Mouse (Mus musculus): ENCODE measurements around the gene Calhm2.

Calhm2 gene

GRCm38 (mm10) chr19:47137771-47138421 is at the start of gene Calhm2:
Gene Calhm2, minus strand, starts transcription at chr19:47138294.
- in situ Hi-C loops (cut with MboI, MseI) = loop anchor here (10.0 kb wide), 1 partner anchor 447 kb away; no protein-coding TSS in a partner anchor

GRCm38 (mm10) chr19:47186514-47187275 is 48.6 kb upstream of the Calhm2 start:
- in situ Hi-C loops (cut with MboI, MseI) = no loop called here

- in situ Hi-C loops (cut with MboI, MseI) = no loop called here
Measured at GRCm38 (mm10) chr19:47184736-47185135, 46.6 kb upstream of the Calhm2 start.

- in situ Hi-C loops (cut with MboI, MseI) = no loop called here
Measured at GRCm38 (mm10) chr19:47184221-47184620, 46.1 kb upstream of the Calhm2 start.

GRCm38 (mm10) chr19:47180011-47180410 is 41.9 kb upstream of the Calhm2 start:
- in situ Hi-C loops (cut with MboI, MseI) = no loop called here

DNA sequence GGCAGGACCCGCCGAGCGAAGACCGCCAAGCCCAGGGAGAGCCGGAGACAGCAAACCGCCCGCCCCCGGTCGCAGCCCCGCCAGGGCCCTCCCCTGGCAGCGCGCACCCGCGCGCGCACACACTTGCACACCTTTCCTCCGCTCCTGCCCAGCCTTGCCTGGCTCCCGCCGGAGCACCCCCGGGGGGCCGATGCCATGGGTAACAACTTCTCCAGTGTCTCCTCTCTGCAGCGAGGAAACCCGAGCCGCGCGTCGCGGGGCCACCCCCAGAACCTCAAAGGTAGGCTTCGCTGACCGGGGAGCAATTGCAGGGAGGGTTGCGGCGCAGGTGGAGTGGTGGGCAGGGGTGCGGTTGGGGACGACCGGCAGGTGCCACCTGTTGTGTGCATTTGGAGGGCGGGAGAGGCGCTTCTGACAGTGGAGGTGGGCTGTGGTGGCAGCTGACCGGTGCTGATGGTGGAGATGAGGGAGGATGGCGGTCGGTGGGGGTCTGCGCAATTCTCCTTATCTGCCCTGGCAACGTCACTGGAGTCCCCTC is 41.2 kb upstream of the Calhm2 start:
- in situ Hi-C loops (cut with MboI, MseI) = no loop called here

GRCm38 (mm10) chr19:47178431-47179271 is 40.6 kb upstream of the Calhm2 start, which contains the start of gene Neurl1a:
Gene Neurl1a, plus strand, starts transcription at chr19:47178820.
- in situ Hi-C loops (cut with MboI, MseI) = no loop called here

DNA sequence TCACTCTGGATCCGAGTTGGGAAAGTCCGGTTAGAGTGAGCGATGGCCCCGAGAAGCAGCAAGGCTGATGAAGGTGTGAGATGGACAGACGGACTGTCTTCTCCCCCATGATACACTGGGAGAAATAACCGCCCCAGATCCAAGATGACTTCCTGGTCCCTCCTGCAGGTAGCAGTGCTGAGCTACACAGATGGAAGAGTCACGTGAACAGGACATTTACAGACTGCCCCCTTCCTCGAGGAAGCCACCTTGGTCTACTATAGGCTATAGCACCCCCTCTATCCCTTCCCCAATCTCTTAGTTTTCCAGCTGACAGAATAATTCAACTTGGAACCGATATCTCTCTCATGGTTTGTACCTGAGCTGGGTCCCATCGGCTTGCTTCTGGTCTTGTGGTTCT is 39.9 kb upstream of the Calhm2 start:
- in situ Hi-C loops (cut with MboI, MseI) = no loop called here

GRCm38 (mm10) chr19:47176916-47177505 is 38.9 kb upstream of the Calhm2 start:
- in situ Hi-C loops (cut with MboI, MseI) = no loop called here

- in situ Hi-C loops (cut with MboI, MseI) = no loop called here
Measured at GRCm38 (mm10) chr19:47175472-47175871, 37.4 kb upstream of the Calhm2 start.

GRCm38 (mm10) chr19:47174515-47174914 is 36.4 kb upstream of the Calhm2 start:
- in situ Hi-C loops (cut with MboI, MseI) = no loop called here

DNA sequence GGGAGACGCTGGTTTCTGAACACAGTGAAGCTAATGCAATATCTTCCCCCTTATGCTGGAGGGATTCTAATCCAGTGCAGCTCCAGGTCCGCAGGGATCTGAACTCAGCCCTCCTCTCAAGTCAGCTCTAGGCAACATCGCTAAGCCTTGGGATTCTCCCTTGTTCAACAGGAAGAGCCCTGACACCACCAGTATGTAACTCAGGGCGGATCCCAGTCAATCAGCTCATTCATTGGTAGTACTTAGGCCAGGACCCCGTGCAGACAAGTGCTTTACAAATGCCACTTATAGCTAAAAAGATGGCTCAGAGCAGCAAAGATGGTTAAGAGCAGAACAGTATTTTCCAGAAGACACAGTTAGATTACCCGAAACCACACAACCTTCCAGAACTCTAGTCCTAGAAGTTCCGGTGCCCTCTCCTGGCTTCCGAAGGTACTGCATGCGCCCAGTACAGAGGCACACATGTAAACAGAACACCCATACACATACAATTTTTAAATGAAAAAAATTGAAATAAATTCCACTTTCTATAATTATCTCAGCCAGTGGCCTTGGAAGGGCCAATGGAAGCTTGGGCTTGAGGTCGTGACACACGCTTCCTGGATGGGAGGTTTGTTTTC is 30.8 kb upstream of the Calhm2 start:
- in situ Hi-C loops (cut with MboI, MseI) = loop anchor here (5.0 kb wide), 1 partner anchor 47 kb away; no protein-coding TSS in a partner anchor

GRCm38 (mm10) chr19:47168223-47168622 is 30.1 kb upstream of the Calhm2 start:
- in situ Hi-C loops (cut with MboI, MseI) = loop anchor here (5.0 kb wide), 1 partner anchor 46 kb away; no protein-coding TSS in a partner anchor

DNA sequence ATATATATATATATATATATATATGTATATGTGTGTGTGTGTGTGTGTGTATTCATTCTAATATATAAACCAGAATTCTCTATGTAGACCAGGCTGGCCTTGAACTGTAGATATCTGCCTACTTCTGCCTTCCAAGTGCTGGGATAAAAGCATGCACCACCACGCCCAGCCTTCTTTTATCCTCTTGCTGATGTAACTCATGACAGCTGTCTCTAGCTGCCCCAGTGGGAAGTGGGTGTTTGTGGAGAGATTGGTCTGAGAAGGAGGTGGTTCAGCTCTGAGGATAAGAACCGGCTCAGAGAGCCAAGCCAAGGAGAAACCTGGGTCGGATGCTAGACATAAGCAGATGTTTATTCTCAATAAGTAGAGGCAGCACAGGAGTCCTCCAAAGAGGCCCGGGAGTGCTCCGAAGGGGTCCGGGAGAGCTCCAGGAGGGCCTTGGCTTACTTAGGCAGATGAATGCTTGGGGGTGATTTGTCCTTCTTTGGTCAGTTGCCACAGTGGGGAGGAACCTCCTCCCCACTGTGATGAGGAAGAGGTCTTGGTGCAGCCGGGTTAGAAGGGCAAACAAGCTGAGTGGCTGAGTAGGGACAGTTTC is 29.6 kb upstream of the Calhm2 start:
- in situ Hi-C loops (cut with MboI, MseI) = loop anchor here (5.0 kb wide), 1 partner anchor 45 kb away; no protein-coding TSS in a partner anchor

GRCm38 (mm10) chr19:47166758-47167157 is 28.7 kb upstream of the Calhm2 start:
- in situ Hi-C loops (cut with MboI, MseI) = loop anchor here (5.0 kb wide), 1 partner anchor 44 kb away; no protein-coding TSS in a partner anchor

DNA sequence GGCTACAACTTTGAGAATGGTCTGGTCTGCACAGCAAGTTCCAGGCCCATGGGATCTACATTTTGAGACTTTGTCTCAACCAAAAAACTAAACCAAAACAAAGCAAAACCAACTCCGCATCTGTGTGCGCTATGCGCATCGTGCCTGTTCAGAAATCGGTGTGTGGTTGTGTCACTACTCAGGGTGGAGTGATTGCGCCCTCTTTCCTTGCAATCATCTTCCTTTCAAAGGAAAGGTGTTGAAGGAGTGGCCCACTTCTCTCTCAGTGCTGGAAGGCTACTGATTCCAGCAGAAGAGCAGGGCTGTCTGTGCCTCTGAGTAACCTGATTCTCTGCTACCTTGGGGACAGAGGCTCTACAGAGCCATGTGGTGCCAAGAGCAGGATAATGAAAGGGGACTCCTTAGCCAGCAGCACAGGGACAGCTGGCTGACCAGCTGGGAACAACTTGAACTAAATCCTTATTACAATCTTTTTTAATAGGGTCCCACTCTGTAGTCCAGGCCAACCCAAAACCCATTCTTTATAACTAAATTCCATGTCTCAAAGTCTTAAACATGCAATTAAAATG is 25.2 kb upstream of the Calhm2 start:
- in situ Hi-C loops (cut with MboI, MseI) = no loop called here

- in situ Hi-C loops (cut with MboI, MseI) = no loop called here
Measured at GRCm38 (mm10) chr19:47161669-47162068, 23.6 kb upstream of the Calhm2 start.

GRCm38 (mm10) chr19:47157664-47158063 is 19.6 kb upstream of the Calhm2 start, which contains the start of gene Calhm3:
Gene Calhm3, minus strand, starts transcription at chr19:47157764.
- in situ Hi-C loops (cut with MboI, MseI) = loop anchor here (10.0 kb wide), 1 partner anchor 57 kb away; no protein-coding TSS in a partner anchor

DNA sequence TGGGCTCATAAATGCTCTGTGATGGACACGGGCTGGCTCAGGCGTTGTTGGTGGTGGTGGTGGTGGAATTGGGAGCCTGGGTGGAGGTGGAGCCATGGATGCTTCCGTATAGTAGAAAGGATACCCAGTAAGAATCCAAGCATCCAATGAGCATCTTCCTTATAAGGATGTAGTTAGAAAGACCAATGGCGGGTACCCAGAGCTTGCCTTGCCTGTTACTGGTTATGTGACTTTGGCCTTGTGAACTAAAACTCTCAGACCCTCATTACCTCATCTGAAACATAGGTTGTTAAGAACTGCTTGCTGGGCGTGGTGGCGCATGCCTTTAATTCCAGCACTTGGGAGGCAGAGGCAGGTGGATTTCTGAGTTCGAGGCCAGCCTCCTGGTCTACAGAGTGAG is 15.7 kb upstream of the Calhm2 start:
- in situ Hi-C loops (cut with MboI, MseI) = loop anchor here (10.0 kb wide), 1 partner anchor 61 kb away; no protein-coding TSS in a partner anchor

- in situ Hi-C loops (cut with MboI, MseI) = loop anchor here (10.0 kb wide), 1 partner anchor 63 kb away; no protein-coding TSS in a partner anchor
Measured at GRCm38 (mm10) chr19:47152062-47152369, 13.9 kb upstream of the Calhm2 start.
